Mouse (Mus musculus) granulocyte monocyte progenitor cell, adult 5-6 weeks (primary cell): ENCODE measurements around the gene Zzz3. TPM values are rescaled to one million over a fixed set of nuclear protein-coding genes. Genes with fewer than 3 reads are reported as not detected.
"Not testable (repeated sequence)": the region's sequence is repeated elsewhere in the genome, so short reads cannot be mapped to it uniquely, and the experiment has no call there.

Experiments
- ATAC-seq: replicated peaks from 2 replicates; pipeline ENCODE4 v1.8.0; 2016; ENCODE audit warnings: mild to moderate bottlenecking, moderate TSS enrichment, inconsistent platforms; ENCODE audit not compliant: poor library complexity, severe bottlenecking
- total RNA-seq, 2 experiments: library from RNA; stranded (forward) in 1 of 2; stranded (reverse) in 1 of 2; fragments of 200-712, 200-1000 nt in 1 of 2; fragments of >200 nt in 1 of 2; fragmentation: Nextera tagmentation in 1 of 2; gene quantifications; 2 replicates each; pipeline ENCODE4 v1.2.3; 2014 to 2017

Zzz3 gene
- total RNA-seq, 2 experiments from 2014 or later = 47.2 to 58.4 TPM

DNA sequence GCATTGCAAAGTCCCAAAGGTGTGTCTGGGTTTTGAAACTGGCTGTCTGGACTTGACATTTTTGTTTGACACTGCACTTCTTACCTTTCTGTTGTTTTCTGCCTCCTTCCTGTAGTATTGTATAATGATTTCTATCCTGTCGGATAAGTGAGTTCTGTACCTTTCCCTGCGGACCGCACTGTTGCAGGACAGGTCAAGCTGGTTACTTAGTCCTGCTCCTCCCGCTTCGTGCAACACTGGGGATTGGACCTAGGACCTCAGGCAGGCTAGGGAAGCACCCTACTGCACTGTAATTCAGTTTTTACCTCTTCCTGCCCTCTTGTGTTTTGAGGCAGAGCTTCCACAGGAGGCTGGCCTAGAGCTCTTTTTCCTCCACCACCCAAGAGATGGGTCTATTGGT lies 5.2 kb downstream of the Zzz3 start:
- ATAC-seq = no peak

GRCm38 (mm10) chr3:152400875-152401274 lies 5.6 kb downstream of the Zzz3 start:
- no peak for ATAC-seq

DNA sequence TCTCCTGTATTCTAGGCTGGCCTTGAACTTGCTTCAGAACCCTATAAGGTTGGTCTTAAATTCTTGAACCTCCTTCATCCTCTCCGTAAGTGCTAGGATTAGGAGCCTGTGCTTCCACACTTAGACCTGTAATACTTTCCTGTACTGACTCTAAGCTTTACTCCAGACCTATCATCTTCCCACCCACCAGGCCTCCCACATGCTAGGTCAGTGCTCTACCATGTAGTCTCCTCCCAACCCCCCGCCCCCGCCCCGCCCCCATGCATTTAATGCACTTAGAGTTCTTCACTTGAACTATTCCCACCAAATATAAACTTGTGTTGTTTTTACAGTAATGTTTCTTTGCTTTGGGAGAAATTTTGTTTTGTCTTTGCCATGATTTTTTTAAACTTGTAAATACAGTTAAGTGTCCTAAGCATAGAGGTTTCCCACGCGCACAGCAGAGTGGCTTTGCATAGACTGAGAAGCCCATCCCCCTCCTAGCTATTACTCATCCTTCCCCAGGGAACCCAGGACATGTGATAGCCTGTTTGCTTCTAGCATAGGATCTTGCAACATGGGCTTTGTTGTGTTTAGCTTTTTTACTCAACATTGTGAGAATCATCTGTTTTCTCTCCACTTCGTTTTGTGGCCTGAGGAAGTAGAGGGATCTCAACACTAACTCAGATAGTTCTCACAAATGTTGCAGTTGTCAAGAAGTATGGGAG lies 6.8 kb downstream of the Zzz3 start:
- ATAC-seq = peak; percentile 89

GRCm38 (mm10) chr3:152402671-152403066 lies 7.4 kb downstream of the Zzz3 start:
- ATAC-seq = no peak

- no peak for ATAC-seq
Observed at GRCm38 (mm10) chr3:152403827-152404226, 8.6 kb downstream of the Zzz3 start.

- no peak for ATAC-seq
Observed at GRCm38 (mm10) chr3:152405420-152405819, 10.1 kb downstream of the Zzz3 start.

DNA sequence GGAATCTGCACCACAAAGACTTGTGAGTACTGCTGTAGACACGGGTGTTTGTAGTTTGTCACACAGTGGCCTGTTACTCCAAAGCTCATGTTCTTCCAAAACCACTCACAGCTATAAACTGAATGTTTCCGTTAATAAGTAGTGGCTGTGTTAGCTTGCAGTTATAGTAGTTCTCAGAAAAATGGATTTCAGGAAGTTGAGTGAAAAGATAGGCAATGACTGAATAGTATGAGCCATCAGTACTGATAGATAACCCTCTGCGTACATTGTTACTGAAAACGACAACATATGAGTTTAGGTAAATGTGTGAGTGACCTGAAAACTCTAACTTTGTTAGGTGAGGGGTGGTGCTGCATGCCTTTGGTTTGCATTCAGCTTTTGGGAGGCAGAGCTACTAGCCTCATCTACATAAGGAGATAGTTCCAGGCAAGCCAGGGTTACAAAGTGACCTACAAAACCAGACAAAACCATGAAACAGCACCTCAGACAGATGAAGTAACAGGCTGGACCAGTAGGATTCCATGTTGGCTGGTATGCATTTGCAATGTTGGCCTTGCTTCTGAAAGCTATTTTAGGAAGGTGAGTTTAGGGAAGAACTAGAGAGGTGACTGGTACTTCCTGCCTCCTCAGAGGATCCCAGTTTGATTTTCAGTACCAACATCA lies 10.8 kb downstream of the Zzz3 start:
- peak; percentile 26 for ATAC-seq

DNA sequence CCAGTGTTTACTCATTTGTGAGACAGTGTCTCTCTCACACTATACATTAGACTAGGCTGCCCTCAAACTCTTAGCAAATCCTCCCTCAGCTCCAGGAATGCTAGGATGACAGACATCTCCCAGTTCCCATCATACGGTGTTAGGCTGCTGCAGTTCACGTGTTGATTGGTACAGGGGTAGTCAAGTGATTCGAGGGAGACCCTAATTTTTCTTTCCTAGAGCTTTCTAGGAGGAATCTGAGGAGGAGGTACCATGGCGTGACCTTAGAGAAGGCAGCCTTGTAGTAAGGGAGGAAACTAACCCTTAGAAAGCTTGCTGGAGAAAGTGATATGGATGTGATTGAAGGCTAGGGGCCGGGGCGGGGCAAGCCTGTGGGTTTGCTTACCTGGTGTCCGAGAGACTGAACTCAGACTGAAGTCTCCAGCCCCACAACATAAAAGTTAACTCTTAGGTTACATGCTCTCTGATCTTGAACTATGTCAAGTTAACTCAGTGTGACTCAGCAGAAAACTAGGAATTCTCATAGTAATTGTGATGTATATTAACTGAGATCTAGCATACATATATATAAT lies 15.8 kb downstream of the Zzz3 start:
- no peak for ATAC-seq

- peak; percentile 53 for ATAC-seq
Observed at GRCm38 (mm10) chr3:152412362-152412761, 17.1 kb downstream of the Zzz3 start.

GRCm38 (mm10) chr3:152428925-152429324 lies 33.7 kb downstream of the Zzz3 start:
- ATAC-seq = no peak

DNA sequence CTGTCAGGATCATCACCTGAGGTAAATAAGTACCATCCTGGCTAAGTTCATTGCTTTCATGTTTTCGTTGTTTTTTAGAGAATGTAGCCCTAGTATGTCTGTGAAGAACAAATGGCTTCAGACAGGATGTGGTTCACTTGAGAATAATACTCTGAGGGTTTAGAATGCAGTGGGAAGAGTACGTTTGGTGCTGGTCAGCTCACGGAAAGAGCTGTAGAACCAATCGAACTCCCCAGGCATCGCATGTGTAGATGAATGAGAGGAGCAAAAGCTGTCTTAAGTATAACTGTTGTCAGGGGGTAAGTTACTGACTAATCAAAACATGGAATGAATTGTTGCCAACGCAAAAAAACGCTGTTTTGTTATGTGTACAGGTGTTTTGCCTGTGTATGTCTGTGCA lies 37.4 kb downstream of the Zzz3 start:
- no peak for ATAC-seq

DNA sequence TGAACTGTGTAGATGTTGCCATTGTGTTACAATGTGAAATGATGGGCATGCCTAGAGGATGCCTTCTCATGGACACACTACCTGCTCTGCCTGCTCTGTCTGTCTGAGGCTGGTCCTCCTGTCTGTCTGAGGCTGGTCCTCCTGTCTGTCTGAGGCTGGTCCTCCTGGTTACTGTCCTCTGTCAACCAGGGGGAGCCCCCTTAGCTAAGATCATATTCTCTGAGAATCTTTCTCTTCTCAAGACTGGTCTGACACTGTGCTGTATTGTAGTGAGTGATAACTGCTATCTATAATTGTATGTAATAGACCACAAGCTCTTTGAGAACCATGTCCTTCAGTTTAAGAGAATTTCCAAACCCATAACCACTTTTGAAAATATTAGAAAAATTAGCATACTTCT lies 40.3 kb downstream of the Zzz3 start:
- no peak for ATAC-seq

GRCm38 (mm10) chr3:152438068-152438467 lies 42.8 kb downstream of the Zzz3 start:
- no peak for ATAC-seq

GRCm38 (mm10) chr3:152442795-152443194 lies 47.5 kb downstream of the Zzz3 start:
- no peak for ATAC-seq

GRCm38 (mm10) chr3:152444114-152444513 lies 48.8 kb downstream of the Zzz3 start:
- no peak for ATAC-seq

GRCm38 (mm10) chr3:152446966-152447365 lies 51.7 kb downstream of the Zzz3 start:
- ATAC-seq = no peak

DNA sequence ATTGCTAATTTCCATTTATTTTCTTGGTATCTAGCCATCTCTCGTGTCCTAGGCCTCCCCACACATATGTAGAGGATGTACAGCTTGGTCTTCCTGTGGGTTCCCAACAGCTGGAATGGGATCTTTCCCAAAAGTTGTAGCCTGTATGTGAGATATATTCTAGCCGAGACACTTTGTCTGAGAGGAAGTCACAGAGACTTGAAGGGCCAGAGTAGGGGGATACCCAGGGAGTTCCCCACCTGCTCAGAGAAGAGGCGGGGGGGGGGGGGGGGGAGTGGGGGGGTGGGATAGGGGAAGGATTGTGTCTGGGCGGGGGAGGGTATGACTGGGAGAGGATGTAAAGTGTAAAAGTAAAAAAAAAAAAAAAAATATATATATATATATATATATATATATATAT lies 57.9 kb downstream of the Zzz3 start:
- no peak for ATAC-seq

- no peak for ATAC-seq
Observed at GRCm38 (mm10) chr3:152457308-152458035, 62.2 kb downstream of the Zzz3 start.

- ATAC-seq = not testable (repeated sequence)
Observed at GRCm38 (mm10) chr3:152458875-152459274, 63.6 kb downstream of the Zzz3 start.

DNA sequence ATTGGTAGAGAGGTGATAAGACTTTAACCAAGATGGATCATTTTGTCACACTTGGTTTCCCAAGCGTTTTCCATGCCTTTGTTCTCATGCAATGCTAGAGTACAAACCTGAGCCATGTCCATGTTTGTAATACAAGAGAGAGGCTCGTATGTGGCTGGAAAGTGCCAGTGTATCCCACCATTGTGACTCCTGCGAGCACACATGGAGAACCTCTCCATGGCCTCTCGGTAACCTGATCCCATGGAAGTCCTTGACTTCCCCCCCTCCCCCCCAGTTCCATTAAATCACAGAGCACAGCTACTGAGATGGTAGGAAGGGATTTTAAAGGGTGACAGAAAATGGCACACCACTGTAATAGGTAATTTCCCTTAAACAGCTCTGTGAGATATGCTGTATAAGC lies 65.5 kb downstream of the Zzz3 start:
- ATAC-seq = no peak

GRCm38 (mm10) chr3:152462038-152462547 lies 66.8 kb downstream of the Zzz3 start:
- no peak for ATAC-seq
